Mouse (Mus musculus) embryonic stem cell, embryonic (primary cell): ENCODE data around the gene Tut1.
"Not testable (repeated sequence)": the region's sequence is repeated elsewhere in the genome, so short reads cannot be mapped to it uniquely, and the experiment has no call there.

Experiments used
- CTCF ChIA-PET, 4 experiments: fragments of 300-600 bp in 2 of 4; fragments of 350-600 bp in 2 of 4; sonication (Branson Sonifier 250); formaldehyde crosslinking; loops; one replicate each; lab custom pipeline; 2022; ENCODE audit warnings: inconsistent platforms in 2 of 4; lab: Charles Lee
- POLR2A ChIA-PET, 4 experiments: fragments of 300-600 bp in 2 of 4; fragments of 350-600 bp in 2 of 4; sonication (Branson Sonifier 250); formaldehyde crosslinking; loops; one replicate each; lab custom pipeline; 2022; ENCODE audit warnings: antibody characterized with exemption in 4 of 4, inconsistent platforms in 1 of 4; lab: Charles Lee

Gene Tut1

GRCm38 (mm10) chr19:8965075-8965474 lies 11.4 kb downstream of the Tut1 start:
- POLR2A ChIA-PET, result interaction anchor here in 3 of 4 experiments (0.7 to 23.4 kb wide), 63 partner anchors 8 to 261 kb away, joined by 3 to 604 read pairs (median 21); partner anchors contain the start of genes 1810009A15Rik (in 3 of the 3), Ahnak (in 3 of the 3), B3gat3 (in 3 of the 3) and Gm49416 (in 3 of the 3)
- CTCF ChIA-PET, result interaction anchor here in 1 of 4 experiments (1.2 kb wide), 1 partner anchor 12 kb away, joined by 3 read pairs; the partner anchor contains the start of gene Tut1

- POLR2A ChIA-PET, result interaction anchor here (0.6 to 23.4 kb wide), 128 partner anchors 9 to 1700 kb away, joined by 3 to 604 read pairs (median 9); partner anchors contain the start of genes Hnrnpul2 (in 4 of the 4), Slc3a2 (in 4 of the 4), Ttc9c (in 4 of the 4) and 1810009A15Rik (in 3 of the 4)
- CTCF ChIA-PET, result interaction anchor here in 3 of 4 experiments (0.6 to 1.9 kb wide), 6 partner anchors 11 to 169 kb away, joined by 3 to 7 read pairs (median 3); partner anchors contain the start of gene Tut1 (in 1 of the 3)
These were observed 12.1 kb downstream of the Tut1 start for GRCm38 (mm10) chr19:8965771-8966170.

- CTCF ChIA-PET, result interaction anchor here in 2 of 4 experiments (0.6 to 1.9 kb wide), 16 partner anchors 10 to 243 kb away, joined by 3 to 7 read pairs (median 3); partner anchors contain the start of genes Tut1 (in 2 of the 2) and Slc3a2 (in 1 of the 2)
These were observed 12.5 kb downstream of the Tut1 start for GRCm38 (mm10) chr19:8966198-8966589.

GRCm38 (mm10) chr19:8966590-8967372 lies 13.1 kb downstream of the Tut1 start, which contains the start of gene Eef1g:
TSS of gene Eef1g (plus strand) at chr19:8967041.
- POLR2A ChIA-PET, result interaction anchor here (0.6 to 23.4 kb wide), 205 partner anchors 9 to 1701 kb away, joined by 3 to 604 read pairs (median 6); partner anchors contain the start of genes Gng3 (in 4 of the 4), Hnrnpul2 (in 4 of the 4), Ttc9c (in 4 of the 4) and Uqcc3 (in 4 of the 4)
- CTCF ChIA-PET, result interaction anchor here in 3 of 4 experiments (0.5 to 1.9 kb wide), 15 partner anchors 11 to 1468 kb away, joined by 3 to 7 read pairs (median 3); partner anchors contain the start of genes Tut1 (in 2 of the 3) and Slc3a2 (in 1 of the 3)

More at GRCm38 (mm10) chr19:8966198-8966589, 12.5 kb downstream of the Tut1 start:
- POLR2A ChIA-PET, result interaction anchor here (0.6 to 23.4 kb wide), 209 partner anchors 8 to 1701 kb away, joined by 3 to 604 read pairs (median 6); partner anchors contain the start of genes Gng3 (in 4 of the 4), Hnrnpul2 (in 4 of the 4), Slc3a2 (in 4 of the 4) and Ttc9c (in 4 of the 4)

- CTCF ChIA-PET, result interaction anchor here in 2 of 4 experiments (0.5 to 1.9 kb wide), 7 partner anchors 14 to 1468 kb away, joined by 3 to 7 read pairs (median 3); partner anchors contain the start of genes Gng3 (in 1 of the 2), Slc3a2 (in 1 of the 2) and Tut1 (in 1 of the 2)
These were observed 13.7 kb downstream of the Tut1 start for GRCm38 (mm10) chr19:8967373-8967743.

GRCm38 (mm10) chr19:8967893-8968292 lies 14.2 kb downstream of the Tut1 start:
- POLR2A ChIA-PET, result interaction anchor here (0.6 to 23.4 kb wide), 65 partner anchors 9 to 1625 kb away, joined by 3 to 604 read pairs (median 7); partner anchors contain the start of genes 1810009A15Rik (in 3 of the 4), Gm49416 (in 3 of the 4), Mta2 (in 3 of the 4) and Uqcc3 (in 3 of the 4)
- CTCF ChIA-PET, result interaction anchor here in 2 of 4 experiments (1.0 to 1.4 kb wide), 2 partner anchors 115 to 129 kb away, joined by 3 to 5 read pairs; partner anchors contain the start of gene Gng3 (in 1 of the 2)

More at GRCm38 (mm10) chr19:8967373-8967743, 13.7 kb downstream of the Tut1 start:
- POLR2A ChIA-PET, result interaction anchor here (0.6 to 23.4 kb wide), 159 partner anchors 8 to 1490 kb away, joined by 3 to 604 read pairs (median 8); partner anchors contain the start of genes 1810009A15Rik (in 3 of the 4), Ahnak (in 3 of the 4), B3gat3 (in 3 of the 4) and Gm49416 (in 3 of the 4)

- CTCF ChIA-PET, result not testable (repeated sequence)
- POLR2A ChIA-PET, result interaction anchor here (0.6 to 23.4 kb wide), 38 partner anchors 8 to 250 kb away, joined by 3 to 604 read pairs (median 6); partner anchors contain the start of genes Mta2 (in 3 of the 4), 1810009A15Rik (in 2 of the 4), Ahnak (in 2 of the 4) and B3gat3 (in 2 of the 4)
These were observed 18.8 kb downstream of the Tut1 start for GRCm38 (mm10) chr19:8972491-8972890.

- ChIA-PET CTCF (interaction anchor here in 2 of 4 experiments (0.9 to 3.4 kb wide), 4 partner anchors 14 to 135 kb away, joined by 3 to 12 read pairs (median 7); partner anchors contain the start of gene Ahnak (in 1 of the 2)), POLR2A (interaction anchor here (0.6 to 23.4 kb wide), 36 partner anchors 4 to 252 kb away, joined by 3 to 604 read pairs (median 6); partner anchors contain the start of genes Ahnak (in 3 of the 4), Eef1g (in 3 of the 4), Tut1 (in 3 of the 4) and 1810009A15Rik (in 2 of the 4))
These were observed 21.0 kb downstream of the Tut1 start for GRCm38 (mm10) chr19:8974638-8975037.

- ChIA-PET CTCF (interaction anchor here (0.7 to 9.2 kb wide), 8 partner anchors 13 to 134 kb away, joined by 3 to 57 read pairs (median 5); partner anchors contain the start of gene Ahnak (in 1 of the 4)), POLR2A (interaction anchor here (0.5 to 23.4 kb wide), 37 partner anchors 5 to 1622 kb away, joined by 3 to 604 read pairs (median 6); partner anchors contain the start of genes 1810009A15Rik (in 3 of the 4), Ahnak (in 3 of the 4), Eef1g (in 3 of the 4) and Gm49416 (in 3 of the 4))
These were observed 21.8 kb downstream of the Tut1 start for GRCm38 (mm10) chr19:8975491-8975890.

GRCm38 (mm10) chr19:8976535-8976934 lies 22.9 kb downstream of the Tut1 start:
- POLR2A ChIA-PET, result interaction anchor here (0.6 to 23.4 kb wide), 59 partner anchors 4 to 1623 kb away, joined by 3 to 604 read pairs (median 5); partner anchors contain the start of genes Ahnak (in 4 of the 4), Eef1g (in 4 of the 4), 1810009A15Rik (in 2 of the 4) and B3gat3 (in 2 of the 4)
- CTCF ChIA-PET, result interaction anchor here (0.6 to 9.2 kb wide), 18 partner anchors 10 to 909 kb away, joined by 3 to 57 read pairs (median 4); partner anchors contain the start of gene Eef1g (in 1 of the 4)

GRCm38 (mm10) chr19:8980771-8981170 lies 27.1 kb downstream of the Tut1 start:
- ChIA-PET CTCF (interaction anchor here in 2 of 4 experiments (1.1 to 9.2 kb wide), 4 partner anchors 12 to 142 kb away, joined by 3 to 57 read pairs (median 6); partner anchors contain the start of gene Gng3 (in 1 of the 2)), POLR2A (interaction anchor here (0.6 to 23.4 kb wide), 47 partner anchors 9 to 258 kb away, joined by 3 to 604 read pairs (median 5); partner anchors contain the start of genes Eef1g (in 3 of the 4), 1810009A15Rik (in 2 of the 4), Ahnak (in 2 of the 4) and Gm49416 (in 2 of the 4))

GRCm38 (mm10) chr19:8981450-8982168 lies 28.0 kb downstream of the Tut1 start:
- ChIA-PET POLR2A (interaction anchor here (0.5 to 23.4 kb wide), 52 partner anchors 8 to 1950 kb away, joined by 3 to 604 read pairs (median 5); partner anchors contain the start of genes Eef1g (in 3 of the 4), 1810009A15Rik (in 2 of the 4), Ahnak (in 2 of the 4) and Gm49416 (in 2 of the 4)), CTCF (interaction anchor here in 3 of 4 experiments (0.6 to 9.2 kb wide), 4 partner anchors 11 to 118 kb away, joined by 3 to 57 read pairs (median 6); no protein-coding TSS in a partner anchor)

GRCm38 (mm10) chr19:8982303-8983149 lies 28.9 kb downstream of the Tut1 start:
- POLR2A ChIA-PET, result interaction anchor here (0.6 to 23.4 kb wide), 39 partner anchors 7 to 267 kb away, joined by 3 to 604 read pairs (median 6); partner anchors contain the start of genes Eef1g (in 3 of the 4), 1810009A15Rik (in 2 of the 4), Ahnak (in 2 of the 4) and Gm49416 (in 2 of the 4)

GRCm38 (mm10) chr19:8983150-8983650 lies 29.6 kb downstream of the Tut1 start:
- POLR2A ChIA-PET, result interaction anchor here (0.6 to 23.4 kb wide), 47 partner anchors 8 to 260 kb away, joined by 3 to 604 read pairs (median 5); partner anchors contain the start of genes Eef1g (in 3 of the 4), 1810009A15Rik (in 2 of the 4), Gm49416 (in 2 of the 4) and Tut1 (in 2 of the 4)
- CTCF ChIA-PET, result interaction anchor here in 3 of 4 experiments (0.7 to 9.2 kb wide), 4 partner anchors 10 to 130 kb away, joined by 3 to 57 read pairs (median 4); no protein-coding TSS in a partner anchor

More at GRCm38 (mm10) chr19:8982303-8983149, 28.9 kb downstream of the Tut1 start:
- CTCF ChIA-PET, result interaction anchor here in 1 of 4 experiments (9.2 kb wide), 1 partner anchor 100 kb away, joined by 57 read pairs; no protein-coding TSS in a partner anchor
